Mouse (Mus musculus) lung, postnatal 36 days (tissue): Measurements from ENCODE around the gene Lipe.
"Not testable (repeated sequence)": the region's sequence is repeated elsewhere in the genome, so short reads cannot be mapped to it uniquely, and the experiment has no call there.

Experiments
- DNase-seq: peaks from one replicate; pipeline ENCODE4 v3.0.0; 2022; ENCODE audit warnings: mixed read lengths

Gene Lipe

DNA sequence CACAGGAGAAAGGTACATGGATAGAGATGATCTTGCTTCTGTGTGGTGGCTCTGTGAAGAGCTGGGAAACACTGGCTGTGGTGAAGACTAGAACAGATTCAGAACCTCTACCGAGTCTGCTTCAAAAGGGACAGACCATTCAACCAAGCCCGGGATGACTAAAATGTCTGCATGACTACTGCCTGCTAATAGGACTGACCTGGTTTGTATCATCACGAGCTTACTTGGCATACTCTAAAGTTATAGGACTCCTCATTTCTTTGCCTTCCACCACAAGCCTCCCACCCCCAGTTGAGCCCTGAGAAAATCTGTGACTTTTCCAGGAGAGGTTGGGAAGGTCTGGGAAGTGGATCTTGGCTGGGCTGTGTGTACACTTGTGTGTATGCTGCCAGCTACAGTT is 13.4 kb upstream of the Lipe start:
- DNase-seq, result no peak

GRCm38 (mm10) chr7:25410969-25411615 is 12.6 kb upstream of the Lipe start:
- DNase-seq, result no peak

- DNase-seq, result peak; percentile 82
Observed at GRCm38 (mm10) chr7:25409114-25409760, 10.7 kb upstream of the Lipe start.

- DNase-seq, result peak; percentile 53
Observed at GRCm38 (mm10) chr7:25406468-25406867, 8.0 kb upstream of the Lipe start.

- peak; percentile 84 for DNase-seq
Observed at GRCm38 (mm10) chr7:25402671-25403101, 4.2 kb upstream of the Lipe start.

DNA sequence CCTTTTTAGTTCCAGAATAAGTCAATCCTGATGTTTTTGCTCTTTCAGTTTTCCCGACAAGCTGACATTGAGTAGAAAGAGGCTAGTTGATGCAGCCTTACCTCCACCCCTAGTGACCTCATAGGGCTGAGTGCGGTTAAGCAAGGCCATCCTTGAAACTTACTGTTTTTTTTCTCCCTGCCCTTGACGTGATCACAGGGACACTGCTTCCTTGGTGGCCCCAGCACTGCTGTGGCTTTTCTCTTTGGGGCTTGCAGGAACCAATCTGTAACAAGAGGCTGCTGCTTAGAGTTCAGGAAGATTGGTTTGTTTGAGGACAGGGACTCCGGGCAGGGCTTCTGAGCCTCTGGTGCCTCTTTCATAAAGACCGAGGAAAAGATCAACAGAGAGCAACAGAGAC is 3.5 kb upstream of the Lipe start:
- DNase-seq, result no peak

GRCm38 (mm10) chr7:25401551-25401950 is 3.0 kb upstream of the Lipe start:
- no peak for DNase-seq

- DNase-seq, result not testable (repeated sequence)
Observed at GRCm38 (mm10) chr7:25399028-25399427, 518 bp upstream of the Lipe start.

DNA sequence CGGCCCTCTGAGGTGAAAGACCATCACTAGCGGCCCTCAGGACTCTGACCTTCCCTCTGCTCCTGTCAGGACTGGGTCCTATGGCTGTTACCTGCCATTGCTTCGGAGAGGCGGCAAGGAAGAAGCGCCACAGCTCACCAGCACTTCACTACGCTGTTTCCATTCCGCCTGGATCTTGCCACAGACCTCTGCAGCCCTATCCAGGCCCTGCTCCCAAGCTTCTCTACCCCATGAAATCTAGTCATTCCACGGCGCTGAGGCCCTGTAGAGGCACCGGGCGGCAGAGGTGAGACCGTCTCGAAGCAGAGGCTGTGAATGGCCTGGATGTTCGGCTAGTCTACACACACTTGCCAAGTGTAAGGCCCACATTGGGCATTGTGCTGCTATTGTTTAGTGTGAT is 1.9 kb downstream of the Lipe start:
- DNase-seq, result no peak

GRCm38 (mm10) chr7:25395558-25396521 is 2.7 kb downstream of the Lipe start:
- DNase-seq, result peak; percentile 98

GRCm38 (mm10) chr7:25395186-25395557 is 3.3 kb downstream of the Lipe start:
- peak; percentile 49 for DNase-seq

DNA sequence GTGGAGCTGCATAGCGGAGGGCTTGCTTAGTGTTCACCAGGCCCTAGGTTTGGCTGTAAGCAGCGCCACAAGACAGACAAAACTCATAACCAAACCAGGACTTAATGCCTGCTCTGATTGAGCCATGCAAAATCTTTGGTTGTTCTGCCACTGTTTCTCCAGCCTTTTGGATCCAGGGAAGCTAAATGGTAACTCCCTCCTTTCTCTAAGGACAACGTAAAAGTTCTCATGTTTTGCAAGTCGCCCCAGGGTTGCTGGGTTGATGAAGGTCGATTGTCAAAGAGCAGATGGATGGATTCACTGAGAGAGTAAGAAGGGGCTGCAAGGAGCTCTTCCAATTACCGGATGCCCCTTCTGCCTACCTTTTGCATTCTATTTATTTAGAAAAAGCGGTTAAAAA is 3.8 kb downstream of the Lipe start:
- no peak for DNase-seq

DNA sequence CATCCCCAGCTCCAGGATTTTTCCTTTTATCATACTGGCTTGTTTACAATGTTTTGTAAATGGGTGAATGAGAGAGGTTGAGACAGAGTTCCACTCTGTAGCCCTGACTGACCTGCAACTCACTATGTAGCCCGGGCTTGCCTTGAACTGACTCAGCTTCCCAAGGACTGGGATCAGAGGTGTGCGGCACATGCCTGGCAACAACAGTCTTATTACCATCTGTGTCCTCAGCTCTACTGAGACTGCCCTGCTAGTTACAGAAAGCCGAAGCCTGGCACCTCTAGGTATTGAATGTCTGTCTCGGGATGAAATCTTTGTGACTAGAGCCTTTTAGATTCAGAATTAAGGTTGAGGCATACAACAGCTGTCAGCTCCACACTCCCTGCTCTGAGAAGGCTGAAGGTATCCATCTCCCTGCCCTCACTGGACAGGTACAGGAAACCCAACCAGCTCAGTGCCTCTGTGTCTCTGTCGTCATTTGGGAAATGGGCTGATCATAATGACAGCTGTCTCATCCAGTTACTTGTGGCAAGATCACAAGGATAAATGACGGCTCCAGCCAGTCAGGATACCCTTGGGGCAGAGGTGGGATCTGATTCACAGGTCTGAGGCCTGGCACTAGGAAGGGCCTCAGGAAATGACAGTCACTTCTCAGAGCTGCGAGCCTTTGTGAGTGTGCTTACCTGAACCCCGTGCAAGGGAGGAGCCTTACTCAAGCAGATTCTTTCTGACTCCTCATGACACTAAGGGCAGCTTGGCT is 4.9 kb downstream of the Lipe start:
- DNase-seq, result no peak

DNA sequence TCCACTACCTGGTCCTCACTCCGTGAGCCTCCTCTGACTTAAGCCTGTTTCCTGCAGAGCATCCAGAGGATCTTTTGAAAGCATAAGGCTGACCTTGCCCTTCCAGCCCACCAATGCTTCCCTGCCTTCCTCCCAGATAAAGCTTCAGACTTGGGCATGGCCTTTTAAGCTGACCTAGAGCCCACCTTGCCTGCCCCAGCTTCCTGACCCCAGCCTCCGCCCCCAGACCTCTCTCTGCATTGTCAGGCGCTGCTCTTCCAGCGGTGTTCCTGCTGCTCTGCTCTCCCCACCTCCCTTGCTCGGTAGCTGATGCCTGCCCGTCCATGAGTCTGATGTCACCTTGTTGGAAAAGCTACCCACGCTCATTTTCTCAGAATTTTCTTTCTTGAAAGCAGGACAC is 5.7 kb downstream of the Lipe start:
- no peak for DNase-seq

DNA sequence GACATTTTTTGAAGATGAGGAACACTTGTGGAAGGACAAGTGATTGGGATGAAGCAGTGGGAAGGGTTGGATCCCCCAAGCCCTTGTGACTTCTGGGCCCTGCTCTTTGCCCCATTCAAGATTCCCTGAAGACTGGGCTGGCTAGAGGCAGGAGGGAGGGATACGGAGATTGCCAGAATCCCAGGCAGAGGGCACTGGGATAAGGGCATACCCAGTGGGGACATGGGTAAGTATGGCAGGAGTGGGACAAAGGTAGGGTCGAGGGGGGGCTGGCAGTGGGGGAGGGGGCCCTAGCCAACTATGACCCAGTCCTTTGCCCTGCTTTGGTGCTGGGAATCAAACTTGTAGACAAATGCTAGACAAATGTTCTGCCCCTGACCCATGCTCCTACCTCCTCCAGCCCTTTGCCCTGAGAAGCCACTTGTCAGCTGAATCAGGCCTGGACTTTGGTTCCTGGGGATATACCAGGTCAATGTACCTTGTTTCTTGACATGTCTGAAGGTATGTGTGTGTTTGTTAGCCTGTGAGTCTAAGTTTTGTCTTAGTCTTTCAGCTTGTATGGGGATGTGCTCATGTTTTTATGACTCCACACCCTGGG is 6.6 kb downstream of the Lipe start:
- no peak for DNase-seq

- DNase-seq, result no peak
Observed at GRCm38 (mm10) chr7:25390986-25391385, 7.5 kb downstream of the Lipe start.

DNA sequence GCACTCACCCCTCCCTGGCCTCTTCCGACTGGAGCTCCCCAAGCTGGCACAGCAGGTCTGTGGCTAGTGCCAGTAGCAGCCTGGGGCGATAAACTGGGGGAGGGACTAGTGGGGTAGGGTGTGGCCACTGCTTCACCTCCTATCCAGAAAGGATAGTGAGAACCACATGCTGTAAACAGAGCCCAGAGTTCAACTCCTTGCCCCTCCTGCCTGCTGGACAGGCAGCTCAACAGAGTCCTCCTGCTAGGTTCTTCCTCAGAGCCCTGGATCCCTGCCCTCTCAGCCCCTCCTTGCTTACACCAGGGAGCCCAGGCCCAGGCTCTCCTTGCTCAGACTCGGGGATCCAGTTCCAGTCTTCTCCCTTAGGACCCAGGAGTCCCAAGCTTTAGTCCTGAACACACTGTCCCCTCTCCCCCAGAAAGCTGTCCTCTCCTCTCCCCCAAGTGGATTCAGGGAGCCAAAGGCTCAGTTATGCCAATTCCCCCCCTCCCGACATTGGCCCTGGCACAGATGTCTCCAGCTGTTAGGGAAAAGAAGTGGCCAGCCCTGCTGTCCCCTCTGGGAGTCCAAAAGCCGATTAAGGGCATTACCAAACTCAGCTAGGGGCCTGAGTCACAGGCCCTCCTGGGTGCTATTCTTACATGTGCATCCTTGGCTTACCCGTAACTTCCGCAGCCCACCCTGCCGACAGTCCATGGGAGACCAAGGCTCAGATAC is 8.3 kb downstream of the Lipe start:
- DNase-seq, result peak; percentile 83

- peak; percentile 39 for DNase-seq
Observed at GRCm38 (mm10) chr7:25388916-25389315, 9.6 kb downstream of the Lipe start.

- no peak for DNase-seq
Observed at GRCm38 (mm10) chr7:25387811-25388440, 10.6 kb downstream of the Lipe start.

DNA sequence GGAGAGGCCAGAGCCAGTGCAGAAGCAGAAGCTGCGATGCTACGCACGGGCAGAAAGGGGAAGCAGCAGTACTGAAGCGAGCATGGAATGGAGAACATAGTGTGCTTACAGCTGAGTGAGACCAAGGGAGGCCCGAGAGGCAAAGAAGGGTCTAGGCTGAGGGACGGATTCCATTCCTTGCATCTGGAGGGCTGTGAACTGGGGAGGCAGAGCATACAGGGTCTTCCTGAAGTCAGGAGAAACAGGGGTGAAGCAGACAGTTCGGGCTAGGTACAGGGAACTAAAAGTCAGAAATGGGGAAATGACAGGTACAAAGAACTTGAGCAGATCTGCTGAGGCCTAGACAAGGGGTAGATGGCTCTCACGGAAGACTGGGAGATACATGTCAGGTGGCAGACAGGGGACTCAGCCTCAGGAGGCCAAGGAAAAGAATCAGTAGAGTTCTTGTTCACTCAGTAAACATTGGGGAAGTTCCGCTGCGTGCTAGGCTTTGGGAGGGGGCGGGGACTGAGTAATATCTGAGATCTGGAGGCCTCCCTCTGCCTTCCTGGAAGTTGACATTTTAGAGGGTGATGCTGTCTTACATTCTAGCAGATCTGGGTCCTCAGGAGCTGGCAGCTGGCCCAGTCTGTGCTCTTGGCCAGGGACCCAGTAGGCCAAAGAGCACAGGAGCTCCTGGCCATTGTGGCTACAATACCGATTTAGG is 12.5 kb downstream of the Lipe start:
- peak; percentile 95 for DNase-seq

DNA sequence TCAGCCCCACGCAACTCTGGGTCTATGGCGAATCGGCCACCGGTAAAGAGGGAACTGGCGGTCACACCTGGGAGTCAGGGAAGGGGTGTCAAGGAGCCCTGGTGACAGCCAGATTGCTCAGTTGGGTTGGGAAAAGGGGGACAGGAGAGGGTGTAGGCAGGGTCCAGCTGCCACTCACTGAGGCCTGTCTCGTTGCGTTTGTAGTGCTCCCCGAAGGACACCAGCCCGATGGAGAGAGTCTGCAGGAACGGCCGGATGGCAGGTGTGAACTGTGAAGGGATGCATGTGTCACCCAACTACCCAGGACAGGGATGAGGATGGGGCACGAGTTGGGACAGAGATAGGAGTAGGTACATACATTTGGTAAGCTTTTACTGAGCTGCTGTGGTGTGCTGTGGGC is 13.3 kb downstream of the Lipe start:
- no peak for DNase-seq
